Mouse (Mus musculus) C2C12 (cell line): ENCODE data around the gene Rfng.
"Not testable (repeated sequence)": the region's sequence is repeated elsewhere in the genome, so short reads cannot be mapped to it uniquely, and the experiment has no call there.

Experiments used
- CTCF ChIP-seq: IDR thresholded peaks from one replicate; pipeline ENCODE4 v1.5.1; 2011; ENCODE audit not compliant: control insufficient read depth, insufficient read depth, insufficient read length
- FOSL1 ChIP-seq: IDR thresholded peaks from one replicate; pipeline ENCODE4 v1.8.0; 2011; ENCODE audit warnings: mild to moderate bottlenecking, low read length; ENCODE audit not compliant: poor library complexity, insufficient read depth, severe bottlenecking

- TF ChIP-seq CTCF, FOSL1: not testable (repeated sequence)
These were observed 4.5 kb upstream of the Rfng start for GRCm38 (mm10) chr11:120788460-120788859.
